Mouse (Mus musculus): ENCODE measurements at regions not wholly inside any gene's neighbourhood (a gene's known extent, or its start where the extent isn't known, plus 50 kb on each side); places are given as distances from the start of the nearest gene placed in this dataset.

DNA sequence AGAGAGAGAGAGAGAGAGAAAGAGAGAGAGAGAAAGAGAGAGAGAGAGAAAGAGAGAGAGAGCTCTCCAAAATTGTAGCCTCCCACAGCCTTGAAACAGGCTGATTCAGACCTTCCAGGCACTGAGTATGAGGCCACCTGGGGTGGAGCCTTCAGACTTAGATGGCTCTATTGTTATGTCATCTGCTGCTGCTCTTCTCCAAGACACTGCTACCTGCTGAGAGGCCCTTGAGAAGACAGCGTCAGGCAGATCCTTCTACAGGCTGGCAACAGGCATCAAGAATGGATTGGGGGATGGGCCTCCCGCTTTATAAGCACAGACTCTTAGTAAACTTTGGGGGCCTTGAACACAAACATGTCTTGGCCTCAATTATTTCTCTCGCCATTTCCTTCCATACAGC is 1340.9 kb upstream of the Adgrl3 start:
- no peak overlapping the region for H3K27ac ChIP-seq
- no peak for DNase-seq (ENCODE audit: low spot score in 2 of 2)
- no peak overlapping the region for H3K4me3 ChIP-seq
- TF ChIP-seq CTCF (conservative IDR thresholded peaks at IDR 0.05): no peak

DNA sequence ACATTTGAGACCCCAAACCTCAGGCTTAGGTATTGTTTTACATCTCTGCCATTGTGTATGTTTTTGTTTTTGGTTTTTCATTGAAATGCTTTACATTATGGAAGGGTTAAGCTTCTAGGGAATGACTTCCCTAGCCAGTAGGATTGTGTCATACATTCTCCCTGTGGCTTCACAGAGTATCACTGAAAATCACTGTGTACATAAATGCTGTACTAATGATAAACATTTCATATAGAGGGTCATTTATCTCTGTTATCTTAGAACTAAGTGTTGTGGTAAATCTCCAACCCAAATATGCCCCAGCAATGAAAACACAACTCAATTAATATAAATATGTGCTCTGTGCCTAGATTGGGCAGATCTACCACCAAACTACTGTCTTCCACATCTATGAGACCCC is 1339.6 kb upstream of the Adgrl3 start:
- TF ChIP-seq CTCF (conservative IDR thresholded peaks at IDR 0.05): no peak
- Histone ChIP-seq H3K27ac (no peak overlapping the region), H3K4me3 (no peak overlapping the region)
- no peak for DNase-seq (ENCODE audit: low spot score in 2 of 2)

DNA sequence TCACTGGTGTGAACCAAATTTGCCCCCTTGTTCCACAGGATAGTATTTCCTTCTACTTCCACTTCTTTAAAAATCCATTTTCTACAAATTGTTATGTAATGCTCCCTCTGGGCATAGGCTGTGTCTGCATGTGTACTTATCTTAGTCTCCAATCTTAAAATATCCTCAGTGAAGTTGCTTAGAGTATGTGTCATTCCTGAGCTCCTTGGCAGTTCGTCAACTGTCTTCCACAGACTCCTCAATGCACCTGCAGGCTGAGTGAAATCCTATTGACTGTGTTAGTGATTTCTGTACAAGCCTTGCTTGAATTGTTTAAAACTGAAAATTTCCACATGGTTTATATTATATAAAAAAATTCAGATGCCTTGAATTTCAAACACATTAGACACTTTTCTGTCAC is 1313.3 kb upstream of the Adgrl3 start:
- no peak overlapping the region for H3K4me3 ChIP-seq
- DNase-seq (ENCODE audit: low spot score in 2 of 2): no peak
- no peak overlapping the region for H3K27ac ChIP-seq
- no peak for TF ChIP-seq CTCF (conservative IDR thresholded peaks at IDR 0.05)

- TF ChIP-seq CTCF (conservative IDR thresholded peaks at IDR 0.05): no peak
- DNase-seq (ENCODE audit: low spot score in 2 of 2): no peak
- no peak overlapping the region for H3K4me3 ChIP-seq
- H3K27ac ChIP-seq: no peak overlapping the region
These were observed 1285.1 kb upstream of the Adgrl3 start for GRCm38 (mm10) chr5:79734885-79735284.

DNA sequence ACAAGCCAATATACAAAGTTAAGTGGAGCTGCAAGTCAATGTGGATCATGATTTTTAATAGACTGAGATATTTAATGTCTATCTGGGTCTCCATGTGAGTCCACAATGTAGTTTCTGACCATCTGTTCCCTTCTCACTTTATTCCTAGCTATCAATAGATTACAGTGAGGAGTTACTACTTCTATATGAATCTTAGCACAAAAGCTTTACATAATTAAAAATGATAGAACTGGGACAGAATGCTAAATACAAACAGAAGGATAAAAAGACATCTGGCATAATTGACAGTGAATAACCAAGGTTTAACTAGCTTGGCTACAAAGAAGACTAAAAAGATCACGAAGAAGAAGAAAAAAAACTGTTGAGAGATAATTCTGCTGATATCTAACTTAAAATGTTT is 1235.5 kb upstream of the Adgrl3 start:
- no peak for DNase-seq (ENCODE audit: low spot score in 2 of 2)
- Histone ChIP-seq H3K4me3 (no peak overlapping the region), H3K27ac (no peak overlapping the region)
- no peak for TF ChIP-seq CTCF (conservative IDR thresholded peaks at IDR 0.05)

- Histone ChIP-seq H3K4me3 (no peak overlapping the region), H3K27ac (no peak overlapping the region)
- TF ChIP-seq CTCF (conservative IDR thresholded peaks at IDR 0.05): no peak
- no peak for DNase-seq (ENCODE audit: low spot score in 2 of 2)
These were observed 1193.4 kb upstream of the Adgrl3 start for GRCm38 (mm10) chr5:79826531-79826930.

DNA sequence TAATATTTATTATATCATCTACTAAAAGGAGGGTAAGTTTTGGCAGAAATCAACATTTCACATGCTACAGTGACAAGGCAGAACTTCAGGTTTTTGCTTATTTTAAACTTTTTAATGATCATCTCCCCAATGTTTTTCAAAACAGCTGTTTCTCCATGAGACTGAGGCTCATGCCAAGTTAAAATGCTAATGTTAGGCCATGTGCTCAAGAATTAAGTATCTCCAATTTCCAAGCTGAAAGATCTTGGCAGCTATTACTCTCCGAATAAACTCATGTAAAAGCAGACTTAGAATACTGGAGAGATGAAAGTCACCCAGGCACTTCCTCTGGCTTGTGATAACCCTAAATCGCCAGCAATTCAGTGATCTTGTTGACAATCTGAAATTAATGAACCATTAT is 1173.5 kb upstream of the Adgrl3 start:
- TF ChIP-seq CTCF (conservative IDR thresholded peaks at IDR 0.05): no peak
- DNase-seq (ENCODE audit: low spot score in 2 of 2): peak; percentile 12 to 48

GRCm38 (mm10) chr5:79855866-79856265 is 1164.1 kb upstream of the Adgrl3 start:
- Histone ChIP-seq H3K27ac (peak overlapping the region; percentile 43; the same call in 1 of the 2 replicates), H3K4me3 (no peak overlapping the region)
- TF ChIP-seq CTCF (conservative IDR thresholded peaks at IDR 0.05): no peak
- DNase-seq (ENCODE audit: low spot score in 2 of 2): peak; percentile 26 to 50

More for the DNA sequence above, 1173.5 kb upstream of the Adgrl3 start:
- no peak overlapping the region for H3K4me3 ChIP-seq
- no peak overlapping the region for H3K27ac ChIP-seq

DNA sequence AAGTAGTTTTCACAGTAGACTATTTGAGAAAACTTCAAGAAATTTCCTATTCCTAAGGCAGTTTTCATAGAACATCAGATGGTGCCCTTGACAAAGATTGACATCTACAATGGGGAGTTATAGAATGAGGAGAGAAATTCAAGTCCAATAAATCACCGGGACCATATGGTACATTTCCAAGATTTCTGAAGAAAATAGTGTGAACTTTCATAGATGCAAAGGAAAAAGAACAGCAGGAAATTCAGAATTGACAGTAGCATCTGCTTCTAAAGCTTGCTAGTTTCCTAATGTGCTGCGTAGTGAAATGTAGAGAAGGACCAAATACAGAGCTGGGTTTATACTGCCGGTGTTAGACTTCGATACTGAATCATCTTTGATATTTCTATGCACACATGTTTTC is 1119.2 kb upstream of the Adgrl3 start:
- peak in 1 of 2 experiments; percentile 23 for DNase-seq (ENCODE audit: low spot score in 2 of 2)
- Histone ChIP-seq H3K27ac (no peak overlapping the region), H3K4me3 (no peak overlapping the region)
- no peak for TF ChIP-seq CTCF (conservative IDR thresholded peaks at IDR 0.05)

DNA sequence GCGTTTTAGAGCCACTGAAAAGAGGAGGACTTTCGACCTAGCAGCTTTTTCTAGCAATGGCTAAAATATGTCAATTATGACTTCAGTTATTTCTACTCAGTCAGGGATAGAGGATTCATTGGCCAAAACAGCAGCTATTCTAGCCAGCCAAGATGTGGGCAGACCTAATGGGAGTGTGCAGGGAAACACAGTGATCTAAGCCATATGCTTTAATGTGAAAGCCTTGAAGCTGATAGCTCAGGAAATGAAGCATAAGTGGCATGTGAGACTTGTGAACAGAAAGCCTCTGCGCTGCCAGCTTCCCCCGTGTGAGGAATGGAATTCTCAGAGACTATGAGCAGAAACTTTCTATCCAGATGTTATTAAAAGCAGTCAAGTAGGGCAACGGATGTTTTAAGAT is 1114.6 kb upstream of the Adgrl3 start:
- Histone ChIP-seq H3K27ac (no peak overlapping the region), H3K4me3 (no peak overlapping the region)
- no peak for TF ChIP-seq CTCF (conservative IDR thresholded peaks at IDR 0.05)
- peak in 1 of 2 experiments; percentile 16 for DNase-seq (ENCODE audit: low spot score in 2 of 2)
